Mouse (Mus musculus): ENCODE data around the gene Wt1. TPM values are rescaled to one million over a fixed set of nuclear protein-coding genes. Genes with fewer than 3 reads are reported as not detected.

The Wt1 gene
- total RNA-seq, 2 experiments from 2014 or later: 0.15 TPM; not detected in 1

DNA sequence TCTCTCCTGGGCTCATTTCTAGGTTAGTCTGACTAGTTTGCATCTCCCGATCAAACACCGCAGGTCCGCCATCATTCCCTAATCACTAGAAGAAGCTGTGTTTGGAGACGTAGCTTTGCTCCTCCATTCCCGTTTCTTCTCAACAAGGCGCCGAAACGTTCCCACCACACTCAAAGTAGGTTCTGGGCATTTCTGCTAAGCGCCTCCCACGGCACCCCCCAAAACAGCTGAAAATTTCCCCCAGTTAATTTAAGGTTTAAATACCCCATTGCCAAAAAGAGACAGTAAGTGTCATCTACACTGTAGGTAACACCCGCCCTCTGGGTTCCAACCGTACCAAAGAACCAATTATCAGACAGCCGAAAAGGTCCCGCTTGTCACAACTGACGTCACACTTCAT lies 688 bp upstream of the Wt1 start:
- DNase-seq (ENCODE audit: low spot score in 2 of 2): no peak

GRCm38 (mm10) chr2:105126691-105127530 lies 582 bp downstream of the Wt1 start:
- DNase-seq (ENCODE audit: low spot score in 2 of 2): no peak

- no peak for DNase-seq (ENCODE audit: low spot score in 2 of 2)
Observed at GRCm38 (mm10) chr2:105127531-105128480, 1.5 kb downstream of the Wt1 start.

- DNase-seq (ENCODE audit: low spot score in 2 of 2): no peak
Observed at GRCm38 (mm10) chr2:105128564-105128963, 2.2 kb downstream of the Wt1 start.

DNA sequence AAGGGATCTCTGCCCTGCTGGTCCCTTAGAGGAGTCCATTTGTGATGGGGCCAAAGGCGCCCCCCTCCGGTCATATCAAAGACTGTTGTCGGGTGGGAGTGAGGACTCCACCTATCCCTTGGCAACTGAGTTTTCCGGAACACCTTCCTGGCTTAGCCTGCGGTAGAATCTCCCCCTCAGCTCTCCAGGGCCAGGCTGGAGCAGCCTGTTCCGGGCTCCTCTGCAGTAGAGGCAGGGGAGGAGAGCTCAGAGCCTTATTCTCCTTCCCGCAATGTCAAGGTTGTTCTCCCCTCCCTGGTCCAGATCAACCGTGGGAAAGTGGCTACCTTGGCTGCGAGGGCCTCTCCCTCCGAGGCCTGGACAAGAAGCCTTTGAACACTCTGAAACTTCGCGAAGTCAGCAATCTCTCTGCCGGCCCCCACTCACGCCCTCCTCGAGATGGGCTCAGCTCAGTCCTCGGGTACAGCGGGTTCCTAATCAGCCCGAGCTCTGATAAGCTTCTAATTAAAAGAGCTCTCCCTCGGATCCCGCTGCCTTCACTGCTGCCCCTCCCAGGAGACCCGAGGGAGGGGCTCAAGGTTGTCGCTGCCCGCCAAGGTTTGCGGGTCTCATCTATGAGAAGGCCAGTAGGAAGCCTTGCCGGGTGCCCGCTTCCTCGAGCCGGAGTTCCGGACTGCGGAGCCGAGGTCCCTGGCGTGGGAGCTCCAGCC lies 4.2 kb downstream of the Wt1 start:
- no peak for DNase-seq (ENCODE audit: low spot score in 2 of 2)

GRCm38 (mm10) chr2:105131061-105131810 lies 4.9 kb downstream of the Wt1 start:
- DNase-seq (ENCODE audit: low spot score in 2 of 2): no peak

DNA sequence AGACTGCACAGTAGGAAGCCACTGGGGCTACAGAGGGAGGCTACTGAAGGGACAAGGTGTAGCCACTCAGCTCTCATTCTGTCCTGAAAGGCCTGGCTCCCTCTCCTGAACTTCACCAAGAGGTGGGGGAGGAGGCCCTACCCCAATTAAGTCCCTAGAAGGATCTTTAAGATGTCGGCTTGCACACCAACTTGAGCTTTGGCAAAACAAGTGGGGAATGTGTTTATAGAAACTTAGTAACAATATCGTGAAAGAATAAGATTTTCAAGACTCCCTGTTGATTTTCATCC lies 5.4 kb downstream of the Wt1 start:
- no peak for DNase-seq (ENCODE audit: low spot score in 2 of 2)

GRCm38 (mm10) chr2:105132300-105132699 lies 6.0 kb downstream of the Wt1 start:
- DNase-seq (ENCODE audit: low spot score in 2 of 2): no peak

GRCm38 (mm10) chr2:105132933-105133795 lies 6.8 kb downstream of the Wt1 start:
- DNase-seq (ENCODE audit: low spot score in 2 of 2): no peak

GRCm38 (mm10) chr2:105134296-105134695 lies 8.0 kb downstream of the Wt1 start:
- no peak for DNase-seq (ENCODE audit: low spot score in 2 of 2)

DNA sequence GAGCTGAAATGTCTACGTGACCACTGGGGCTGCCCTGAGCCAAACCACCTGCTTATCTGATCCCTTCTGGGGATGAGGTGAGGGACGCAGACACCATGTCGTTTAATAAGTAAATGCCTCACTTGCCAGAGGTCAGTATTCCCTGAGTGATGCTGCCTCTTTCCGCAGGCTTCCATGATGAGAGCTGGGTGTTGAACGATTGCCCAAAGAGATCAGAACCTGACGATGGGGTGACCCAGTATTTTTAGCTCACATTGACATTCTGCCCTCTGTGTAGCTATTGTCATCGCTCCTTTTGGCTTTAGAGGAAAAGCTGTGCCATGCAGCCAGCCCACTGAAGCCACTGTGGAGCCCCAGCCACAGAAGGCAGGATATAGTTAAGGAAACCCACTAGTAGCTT lies 13.1 kb downstream of the Wt1 start:
- no peak for DNase-seq (ENCODE audit: low spot score in 2 of 2)

- no peak for DNase-seq (ENCODE audit: low spot score in 2 of 2)
Observed at GRCm38 (mm10) chr2:105141371-105141770, 15.0 kb downstream of the Wt1 start.

DNA sequence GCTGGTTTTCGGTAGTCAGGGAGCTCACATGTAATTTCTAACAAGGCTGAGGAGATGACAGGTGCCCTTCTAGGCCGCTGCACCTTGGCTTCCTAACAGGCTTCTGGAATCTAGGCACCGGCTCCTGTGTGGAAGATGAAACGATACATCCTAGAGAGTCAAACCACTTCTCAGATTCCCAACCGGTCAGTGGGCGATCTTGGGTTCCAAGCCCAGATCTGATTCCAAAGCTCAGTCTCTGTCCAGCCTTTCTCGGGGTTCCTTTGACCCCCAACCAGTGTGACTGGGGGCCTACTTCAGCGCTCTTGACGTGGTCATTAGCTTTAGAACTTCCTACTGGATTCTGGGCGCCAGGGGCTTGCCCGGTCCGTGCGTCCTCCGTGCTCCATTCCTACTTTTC lies 17.4 kb downstream of the Wt1 start:
- DNase-seq (ENCODE audit: low spot score in 2 of 2): no peak

DNA sequence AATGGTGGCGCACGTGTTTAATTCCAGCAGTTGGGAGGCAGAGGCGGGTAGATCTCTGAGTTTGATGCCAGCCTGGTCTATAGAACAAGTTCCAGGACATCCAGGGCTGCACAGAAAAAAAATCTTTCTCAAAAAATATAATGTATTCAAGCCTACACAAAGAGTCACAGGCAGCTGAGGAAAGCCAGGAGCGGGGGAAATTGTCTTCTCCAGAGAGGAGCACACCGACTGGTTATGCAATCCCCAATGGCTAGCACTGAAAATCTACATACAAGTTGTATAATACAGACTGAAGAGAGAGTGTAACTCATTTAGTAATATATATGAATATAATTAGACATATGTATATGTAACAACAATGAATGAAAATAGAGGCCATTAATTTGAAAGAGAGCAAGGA lies 25.2 kb downstream of the Wt1 start:
- no peak for DNase-seq (ENCODE audit: low spot score in 2 of 2)

GRCm38 (mm10) chr2:105153046-105153445 lies 26.7 kb downstream of the Wt1 start:
- DNase-seq (ENCODE audit: low spot score in 2 of 2): no peak

DNA sequence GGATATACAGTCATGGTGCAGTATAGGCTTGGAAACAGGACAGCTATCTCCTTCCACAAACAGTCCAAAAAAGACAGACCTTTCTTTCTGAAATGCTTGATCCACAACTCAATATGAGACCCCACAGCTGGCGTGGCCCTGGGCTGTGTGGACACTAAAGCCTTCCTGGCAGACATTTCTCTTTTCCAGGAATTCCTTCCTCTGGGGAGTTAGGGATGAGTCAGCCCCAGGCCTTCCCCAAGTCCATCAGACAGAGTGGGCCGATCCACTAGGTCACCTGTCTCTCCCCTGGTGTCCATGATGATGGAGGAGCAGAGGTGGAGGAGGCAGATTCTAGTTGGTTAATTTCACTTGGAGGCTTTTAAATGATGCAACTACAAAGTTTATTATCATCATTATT lies 34.6 kb downstream of the Wt1 start:
- no peak for DNase-seq (ENCODE audit: low spot score in 2 of 2)

GRCm38 (mm10) chr2:105162763-105163162 lies 36.4 kb downstream of the Wt1 start:
- DNase-seq (ENCODE audit: low spot score in 2 of 2): no peak

DNA sequence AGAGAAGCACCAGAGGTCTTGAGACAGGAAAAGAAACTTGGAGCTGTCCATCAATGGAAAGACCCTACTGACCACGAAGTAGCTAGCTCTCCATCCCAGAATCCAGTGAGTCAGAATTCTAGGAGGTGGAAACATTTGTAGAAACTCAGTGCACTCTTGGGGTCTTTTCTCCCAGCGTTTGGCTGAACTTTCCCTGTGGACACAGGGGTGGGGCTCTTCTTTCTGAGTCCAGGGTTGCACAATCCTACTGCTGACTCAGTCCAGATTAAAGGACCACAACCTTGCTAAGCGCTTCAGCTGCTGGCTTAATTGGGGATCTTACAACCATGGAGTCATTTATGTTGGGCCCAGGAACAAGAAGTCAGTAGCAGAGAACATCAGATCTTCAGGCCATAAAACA lies 41.8 kb downstream of the Wt1 start:
- DNase-seq (ENCODE audit: low spot score in 2 of 2): no peak

DNA sequence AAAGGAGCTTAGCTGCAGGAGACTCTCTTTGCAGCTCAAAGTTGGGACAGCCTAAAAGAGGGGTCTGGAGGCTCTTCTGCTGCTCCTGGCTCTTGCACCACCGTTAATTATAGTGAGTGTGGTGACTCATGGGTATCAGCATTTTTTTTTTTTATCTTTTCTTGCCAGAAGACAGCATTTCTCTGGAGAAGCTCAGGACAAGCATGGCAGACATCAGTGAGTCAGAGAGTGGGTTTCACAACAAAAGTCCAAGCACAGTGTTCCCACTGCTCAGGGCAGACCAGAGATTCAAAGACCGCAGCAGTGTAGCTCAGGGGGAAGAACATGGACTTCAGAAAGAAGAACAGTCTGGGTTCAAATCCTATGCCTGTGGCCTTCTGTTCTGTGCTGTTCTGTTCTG lies 47.9 kb downstream of the Wt1 start:
- DNase-seq (ENCODE audit: low spot score in 2 of 2): no peak

DNA sequence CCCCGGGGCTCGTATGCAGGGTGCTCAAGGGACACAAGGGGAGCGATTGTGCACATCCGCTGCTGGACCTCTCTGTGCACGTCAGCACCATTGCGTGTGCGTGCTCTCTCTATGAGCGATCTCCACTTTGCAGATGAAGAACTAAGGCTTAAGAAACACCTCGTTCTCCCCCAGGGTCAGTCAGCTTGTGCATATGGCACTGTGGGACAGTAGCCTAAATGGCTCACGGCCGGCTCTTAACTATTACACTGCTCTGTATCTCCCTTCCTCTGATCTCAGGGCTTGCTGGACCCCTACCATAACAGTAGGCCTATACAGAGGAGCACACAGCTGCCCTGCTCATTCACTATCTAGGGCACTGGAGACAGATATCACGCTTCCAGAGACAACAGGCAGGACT lies 52.5 kb downstream of the Wt1 start:
- DNase-seq (ENCODE audit: low spot score in 2 of 2): no peak

Measured in layer of hippocampus, adult 18-20 months (tissue).